Mouse (Mus musculus) urinary bladder, postnatal 4 days (tissue): Measurements from ENCODE around the gene Zfp771.

ENCODE experiments used
- DNase-seq, 2 experiments: peaks; one replicate each; pipeline ENCODE4 v3.0.0; 2021 to 2022; ENCODE audit warnings: low spot score in 2 of 2

The Zfp771 gene

GRCm38 (mm10) chr7:127243870-127244657 is at the start of gene Zfp771:
Gene Zfp771 (plus strand): TSS chr7:127244274.
- peak; percentile 94 to 96 for DNase-seq

DNA sequence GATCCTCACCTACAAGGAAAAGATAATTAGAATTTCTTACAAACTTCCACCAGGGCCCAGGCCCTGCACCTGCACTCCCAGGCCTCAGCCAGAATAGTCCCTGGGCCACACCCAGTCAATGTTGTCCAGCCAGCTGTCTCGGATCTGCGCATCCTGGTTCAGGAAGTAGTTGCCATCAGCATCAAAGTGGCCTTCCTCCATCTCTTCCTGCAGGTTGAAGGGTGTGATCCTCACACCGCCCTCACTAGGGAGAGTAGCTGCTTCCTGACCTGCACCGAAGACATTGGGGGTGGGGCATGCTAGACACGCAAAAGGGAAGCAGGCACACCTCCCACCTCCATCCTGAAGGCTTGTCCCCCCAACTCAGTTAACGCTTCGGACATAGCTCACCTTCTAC is 49.4 kb upstream of the Zfp771 start:
- DNase-seq = no peak

DNA sequence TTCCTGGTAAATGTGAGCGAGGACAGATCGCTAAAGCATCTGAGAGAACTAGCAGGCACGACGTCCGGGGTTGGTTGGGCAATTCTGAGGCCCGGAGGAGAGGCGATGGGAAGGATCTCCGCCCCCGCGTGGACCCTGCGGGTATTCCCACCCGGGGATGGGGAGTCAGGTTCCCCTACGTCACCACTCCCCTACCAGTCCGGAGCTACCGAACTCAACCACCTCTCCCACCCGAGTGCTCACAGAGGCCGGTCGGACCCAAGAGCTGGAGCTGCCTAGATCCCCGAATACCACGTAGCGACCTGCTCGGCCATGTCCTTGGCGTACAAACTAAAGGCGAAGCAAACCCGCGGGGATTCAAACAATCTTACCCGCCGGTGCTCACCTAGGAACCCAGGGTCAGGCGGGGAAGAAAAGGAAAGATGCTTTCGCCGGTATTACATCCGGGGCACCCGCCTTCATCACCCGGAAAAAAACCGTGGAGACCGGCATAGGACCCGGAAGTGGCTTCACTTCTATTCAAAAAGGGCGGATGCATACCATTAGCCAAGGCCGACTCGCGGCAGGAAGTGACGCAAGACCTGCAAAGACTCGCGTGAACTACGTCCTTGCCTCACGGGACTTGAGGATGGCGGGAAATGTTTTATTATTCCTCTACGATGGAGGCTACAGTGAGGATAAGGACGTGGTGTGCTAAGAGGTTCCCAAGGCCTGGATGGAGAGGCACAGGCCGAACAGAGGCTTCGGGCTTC is 48.4 kb upstream of the Zfp771 start, which contains the start of gene Cd2bp2:
Gene Cd2bp2 (minus strand): TSS at position 507 of the 752 bp plus-strand sequence.
- DNase-seq = peak; percentile 94 to 96

DNA sequence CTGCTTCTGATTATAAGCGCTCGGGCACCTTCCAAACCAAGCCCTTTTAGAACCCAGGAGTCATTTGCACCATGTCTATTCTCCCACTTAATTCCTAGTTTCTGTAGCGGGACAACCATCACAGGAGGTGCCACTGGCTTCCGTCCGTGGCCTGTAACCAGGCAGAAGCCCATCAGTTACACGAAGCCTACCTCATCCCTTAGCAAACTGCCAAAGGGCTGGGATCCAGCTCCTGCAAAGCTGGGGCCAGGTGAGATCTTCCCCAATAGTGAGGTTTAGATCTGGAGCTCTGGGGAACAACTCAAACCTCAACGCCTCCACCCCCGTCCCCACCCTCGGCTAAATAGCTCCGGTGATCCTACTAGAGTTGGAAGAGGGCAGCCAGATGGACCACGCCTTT is 47.6 kb upstream of the Zfp771 start:
- DNase-seq = no peak

- no peak for DNase-seq
Observed at GRCm38 (mm10) chr7:127206606-127207005, 37.5 kb upstream of the Zfp771 start.

DNA sequence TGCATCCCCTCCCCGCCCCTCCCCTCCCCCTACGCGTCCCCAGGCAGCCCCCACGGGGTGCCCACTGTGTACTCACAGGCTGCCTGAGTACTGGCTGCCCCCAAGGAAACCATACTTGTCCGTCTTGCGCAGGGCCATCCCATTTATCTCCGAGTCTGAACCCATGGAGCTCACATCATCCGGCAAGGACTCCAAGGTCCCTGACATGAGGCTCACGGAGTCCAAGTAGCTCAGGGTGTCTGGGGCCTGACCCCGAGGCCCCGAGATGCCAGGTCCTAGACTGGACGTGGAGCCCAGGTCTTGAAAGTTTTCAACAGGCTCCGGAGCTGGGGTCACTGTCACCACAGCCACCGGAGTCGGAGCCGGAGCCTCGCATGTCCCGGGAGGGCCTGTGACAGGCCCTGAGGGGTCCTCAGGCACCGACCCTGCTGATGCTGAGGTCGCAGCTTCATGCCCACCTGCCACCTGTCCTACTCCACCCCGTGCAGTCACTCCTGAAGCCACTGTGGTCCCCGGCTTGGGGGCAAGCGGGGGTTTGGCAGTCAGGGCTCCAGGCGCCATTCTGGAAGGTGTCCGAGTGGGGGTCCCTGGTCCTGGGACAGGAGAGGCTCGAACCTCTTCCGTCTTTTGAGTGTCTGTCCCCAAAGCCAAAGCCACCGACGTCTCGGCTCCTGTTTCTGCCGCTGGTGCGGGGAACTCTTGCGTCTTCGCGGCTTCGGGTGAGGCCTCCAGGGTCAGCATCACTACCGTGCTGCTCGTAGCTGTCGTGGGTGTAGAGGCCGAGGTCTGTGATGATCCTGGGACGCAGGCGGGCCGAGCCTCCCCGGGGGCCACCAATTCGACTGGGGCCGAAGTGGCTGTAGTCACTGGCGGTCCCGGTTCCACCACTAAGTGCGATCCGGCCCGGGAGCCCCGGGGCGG is 36.4 kb upstream of the Zfp771 start:
- DNase-seq = peak in 1 of 2 experiments; percentile 41

DNA sequence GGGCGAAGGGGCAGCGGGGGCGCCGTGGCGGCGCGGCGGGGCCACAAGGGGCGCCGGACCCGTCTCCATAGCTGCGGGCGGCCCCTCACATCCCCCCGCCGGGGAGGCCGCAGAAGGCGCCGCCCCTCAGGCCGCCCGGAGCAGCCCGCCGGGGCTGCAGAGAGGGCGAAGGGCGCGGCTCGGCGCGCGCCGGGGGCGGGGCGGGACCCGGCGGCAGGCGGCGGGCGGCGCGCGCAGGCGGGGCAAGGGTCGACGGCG is 35.9 kb upstream of the Zfp771 start, which contains the start of gene Tbc1d10b:
Gene Tbc1d10b (minus strand): TSS at position 174 of the 258 bp plus-strand sequence.
- DNase-seq = no peak

DNA sequence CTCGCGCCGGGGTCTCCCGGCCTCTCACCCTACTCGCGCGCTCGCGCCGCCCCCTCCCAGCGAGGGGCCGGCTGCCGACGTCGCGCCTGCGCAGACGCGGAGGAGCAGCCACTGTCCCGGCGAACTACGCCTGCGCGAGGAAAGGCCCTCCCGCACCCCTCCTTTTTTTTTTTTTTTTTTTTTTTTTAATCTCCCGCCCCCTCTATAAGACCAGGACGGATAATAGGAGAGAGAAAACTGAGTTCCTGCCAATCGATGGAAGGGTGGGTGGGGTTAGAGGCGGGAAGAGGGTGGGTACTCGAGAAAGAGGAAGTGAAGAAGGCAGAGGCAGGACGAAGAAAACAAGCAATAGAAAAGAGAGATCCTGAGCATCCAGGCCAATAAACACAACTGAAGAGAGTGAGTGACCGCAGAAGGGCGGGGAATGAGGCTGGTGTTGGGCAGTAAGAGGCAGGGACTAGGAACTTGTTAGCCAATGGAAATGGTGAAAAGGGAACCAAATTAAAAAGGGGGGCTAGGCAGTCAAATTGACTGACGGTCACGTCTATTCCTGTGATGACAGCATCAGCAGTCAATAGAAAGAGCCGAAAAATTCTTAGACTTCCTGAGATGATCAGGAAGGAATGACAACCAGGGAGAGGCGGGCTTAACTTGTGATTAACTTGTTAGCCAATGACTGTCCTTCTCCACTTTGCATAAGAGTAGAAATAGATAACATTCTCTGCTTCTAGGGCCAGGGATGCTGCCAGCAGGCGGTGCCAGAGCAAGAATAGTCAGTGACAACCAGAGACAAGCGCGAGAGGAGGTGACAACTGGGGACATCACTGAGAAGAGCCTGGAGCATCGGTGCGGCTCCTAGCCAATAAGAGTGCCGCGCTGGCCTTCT is 35.3 kb upstream of the Zfp771 start, which contains the start of gene Mylpf:
Gene Mylpf (plus strand): TSS at position 338 of the 886 bp plus-strand sequence.
- DNase-seq = peak; percentile 92

- no peak for DNase-seq
Observed at GRCm38 (mm10) chr7:127209851-127210250, 34.2 kb upstream of the Zfp771 start.

- no peak for DNase-seq
Observed at GRCm38 (mm10) chr7:127210266-127210665, 33.8 kb upstream of the Zfp771 start.

- DNase-seq = no peak
Observed at GRCm38 (mm10) chr7:127211014-127211745, 32.9 kb upstream of the Zfp771 start.

- peak in 1 of 2 experiments; percentile 58 for DNase-seq
Observed at GRCm38 (mm10) chr7:127212432-127213250, 31.4 kb upstream of the Zfp771 start.

DNA sequence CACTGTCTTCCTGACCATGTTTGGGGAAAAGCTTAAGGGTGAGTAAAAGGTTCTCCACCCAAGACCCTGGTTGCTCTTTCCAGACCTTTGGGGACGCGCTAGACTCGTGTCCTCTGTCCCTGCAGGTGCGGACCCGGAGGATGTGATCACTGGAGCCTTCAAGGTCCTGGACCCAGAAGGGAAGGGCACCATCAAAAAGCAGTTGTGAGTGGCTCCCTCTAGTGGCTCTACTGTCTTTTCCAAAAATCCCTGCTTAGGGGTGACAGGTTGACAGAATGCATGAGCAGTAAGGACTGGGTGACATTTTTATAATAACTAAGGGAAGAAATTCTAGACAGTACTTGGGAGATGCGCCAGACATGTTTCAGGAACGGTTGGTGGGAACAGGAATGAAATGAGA is 30.6 kb upstream of the Zfp771 start:
- DNase-seq = no peak

DNA sequence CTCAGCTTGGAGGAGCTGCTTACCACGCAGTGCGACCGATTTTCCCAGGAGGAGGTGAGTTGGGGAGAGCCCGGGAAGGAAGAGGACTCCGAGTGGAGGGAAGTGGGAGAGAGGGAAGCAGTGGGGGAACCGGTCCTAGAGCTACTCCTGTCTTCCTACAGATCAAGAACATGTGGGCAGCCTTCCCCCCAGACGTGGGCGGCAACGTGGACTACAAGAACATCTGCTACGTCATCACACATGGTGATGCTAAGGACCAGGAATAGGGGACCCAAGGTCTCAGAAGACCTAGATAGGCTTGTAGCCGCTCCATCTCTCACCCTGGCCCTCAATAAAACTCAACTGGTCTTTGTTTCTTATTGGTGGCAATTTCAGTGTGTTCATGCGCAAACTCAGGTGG is 30.1 kb upstream of the Zfp771 start:
- DNase-seq = peak in 1 of 2 experiments; percentile 56

DNA sequence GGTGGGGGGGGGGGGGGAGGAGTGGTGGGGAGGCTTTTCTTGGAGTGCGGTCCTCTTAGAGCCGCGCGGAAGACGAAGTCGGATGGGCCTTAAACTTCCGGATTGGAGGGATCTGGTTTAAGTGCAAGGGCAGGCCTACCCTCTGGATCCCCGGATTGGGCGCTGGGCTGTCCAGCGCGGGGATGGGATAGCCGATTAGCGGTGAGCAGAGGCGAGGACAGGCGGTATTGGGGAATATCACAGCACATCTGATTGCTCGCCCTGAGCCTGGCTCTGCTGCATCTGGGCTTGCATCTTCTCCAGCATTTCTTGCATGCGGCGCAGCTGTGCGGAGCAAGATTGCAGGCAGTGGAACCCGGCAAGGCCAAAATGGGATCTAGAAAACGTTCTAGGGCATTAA is 29.6 kb upstream of the Zfp771 start:
- DNase-seq = peak in 1 of 2 experiments; percentile 58

- peak in 1 of 2 experiments; percentile 64 for DNase-seq
Observed at GRCm38 (mm10) chr7:127214981-127215871, 28.8 kb upstream of the Zfp771 start.

GRCm38 (mm10) chr7:127216307-127216706 is 27.8 kb upstream of the Zfp771 start:
- DNase-seq = no peak

- DNase-seq = no peak
Observed at GRCm38 (mm10) chr7:127217475-127217874, 26.6 kb upstream of the Zfp771 start.
